Mouse (Mus musculus): ENCODE data around the gene Pcyox1. TPM values are rescaled to one million over a fixed set of nuclear protein-coding genes. Genes with fewer than 3 reads are reported as not detected.

Pcyox1 gene
- polyA plus RNA-seq (2017; shearing (Covaris generic)) = 1 to 10 TPM; 6.4 to 9.5 TPM

DNA sequence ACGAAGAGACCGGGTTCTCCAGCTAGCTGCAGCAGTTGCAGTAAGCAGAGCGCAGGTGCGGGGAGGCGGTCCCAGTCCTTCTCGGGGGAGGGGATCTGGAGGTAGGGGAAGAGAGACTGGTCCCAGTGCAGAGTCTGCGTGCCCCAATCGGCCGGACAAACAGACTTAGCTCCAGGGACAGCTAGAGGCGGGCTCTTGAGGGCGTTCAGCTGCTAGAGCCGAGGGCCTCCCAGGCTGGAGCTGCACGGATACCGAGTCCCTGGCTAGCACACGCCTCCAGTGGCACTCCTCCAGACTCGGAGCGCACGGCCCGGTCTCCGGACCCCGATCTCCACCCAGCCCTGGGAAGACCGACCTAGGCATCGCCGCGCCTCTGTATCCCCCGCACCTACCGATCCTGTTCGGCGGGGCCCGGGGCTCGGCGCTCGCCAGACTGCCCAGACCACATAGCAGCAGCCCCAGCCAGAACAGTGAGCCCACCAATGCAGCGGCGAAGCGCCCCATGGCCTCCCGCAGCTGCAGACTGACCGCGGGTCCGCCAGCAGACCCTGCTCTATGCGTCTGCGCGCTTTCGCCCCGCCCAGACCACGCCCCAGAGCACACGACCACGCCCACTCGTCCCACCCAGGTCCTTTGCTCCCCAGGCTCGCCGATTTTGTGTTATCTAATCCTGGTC lies at the start of gene Pcyox1:
Gene Pcyox1 (minus strand): TSS at position 574 of the 676 bp plus-strand sequence.

DNA sequence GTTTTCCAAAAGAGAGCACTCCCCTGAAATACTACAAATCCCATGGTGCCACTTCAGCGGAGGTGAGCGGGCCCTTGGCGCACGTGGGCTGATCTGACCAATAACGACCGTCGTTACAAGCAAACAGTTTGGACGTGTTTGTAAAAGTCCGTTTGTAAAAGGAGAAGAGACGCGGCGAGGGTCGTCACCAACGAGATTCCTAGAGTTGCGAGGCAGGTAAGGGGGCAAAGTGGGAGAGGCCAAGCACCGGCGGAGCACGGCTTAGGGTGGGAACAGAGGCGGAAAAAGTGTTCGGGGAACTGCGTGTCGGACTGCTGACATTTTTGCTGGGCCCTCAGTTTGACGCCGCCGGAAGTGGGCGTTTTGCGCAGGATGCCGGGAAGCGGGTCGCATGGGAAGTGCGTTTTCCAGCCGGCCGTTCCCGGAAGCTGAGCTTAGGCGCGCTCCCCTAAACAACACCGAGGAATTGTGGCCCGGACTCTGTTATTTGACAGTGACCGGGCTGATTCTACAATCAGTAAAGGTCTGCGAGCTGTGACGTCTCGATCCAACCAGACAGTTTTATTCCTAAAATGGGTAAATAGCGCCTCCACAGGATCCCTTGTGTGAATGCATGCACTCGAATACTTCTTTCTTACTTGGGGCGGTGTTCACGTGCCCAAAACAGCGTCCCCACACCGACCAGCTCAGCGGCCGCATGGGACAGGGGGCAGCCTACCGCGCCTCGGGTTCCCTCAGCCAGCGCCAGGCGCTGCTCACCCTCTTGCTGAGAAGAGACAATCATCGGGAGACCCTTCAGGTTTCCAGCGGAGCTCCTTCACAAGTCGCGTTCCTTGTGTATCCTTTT lies 41.5 kb upstream of the Pcyox1 start, which contains the start of gene C87436:
Gene C87436 (plus strand): TSS at position 103 of the 847 bp plus-strand sequence.

DNA sequence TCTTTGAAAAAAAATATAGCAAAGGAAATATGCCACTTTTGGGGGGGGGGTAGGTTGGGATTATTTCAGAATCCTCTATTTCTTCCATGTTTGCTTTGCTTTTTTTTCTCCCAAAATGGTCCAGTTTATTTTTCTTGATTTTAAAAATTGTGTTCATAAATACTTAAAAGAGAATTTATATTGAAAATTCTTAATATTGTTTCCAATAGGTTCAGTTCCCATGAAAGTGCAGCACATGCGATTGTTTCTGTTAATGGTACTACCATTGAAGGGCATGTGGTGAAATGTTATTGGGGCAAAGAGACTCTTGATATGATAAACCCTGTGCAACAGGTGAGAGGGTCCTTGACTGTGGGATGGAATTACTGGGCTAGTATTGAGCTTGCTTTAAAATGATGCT lies 29.4 kb upstream of the Pcyox1 start, which contains the start of gene Gm44790:
Gene Gm44790 (plus strand): TSS at position 301 of the 400 bp plus-strand sequence.

DNA sequence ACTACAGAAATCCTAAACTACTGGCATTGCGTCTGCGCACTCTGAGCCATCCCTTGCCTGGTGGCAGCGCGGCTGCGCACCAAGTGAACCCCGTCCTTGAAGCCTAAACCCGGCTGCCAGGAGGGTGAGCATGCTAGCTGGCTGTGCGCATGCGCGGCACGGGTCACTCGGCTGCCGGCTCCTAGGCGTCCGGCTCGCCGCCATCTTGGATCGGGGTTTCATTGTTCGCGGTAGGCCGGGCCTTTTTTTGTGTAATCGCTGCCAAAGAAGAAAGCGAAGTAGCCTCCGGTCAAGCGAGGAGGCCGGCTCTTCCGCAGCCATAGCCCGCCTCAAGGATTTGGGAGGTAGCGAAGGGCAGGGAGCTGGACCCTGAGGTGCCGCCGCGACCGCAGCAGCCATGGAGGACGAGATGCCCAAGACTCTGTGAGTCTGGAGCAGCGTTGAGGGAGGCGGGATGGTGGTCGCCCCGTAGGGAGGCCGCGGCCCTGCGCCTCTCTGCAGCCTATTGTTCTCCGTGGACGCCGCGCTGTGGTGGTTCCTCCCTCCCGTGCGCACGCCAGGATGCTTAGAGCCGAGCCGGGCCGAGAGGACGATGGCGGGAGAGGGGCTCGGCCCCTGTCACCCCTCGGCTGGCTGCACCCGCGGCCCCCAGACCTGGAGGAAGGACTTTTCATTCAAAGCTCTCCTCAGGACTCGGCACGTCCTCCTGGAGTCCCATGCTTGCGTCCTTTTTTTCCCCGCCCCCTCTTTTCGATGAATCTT lies 7.3 kb upstream of the Pcyox1 start, which contains the start of gene Tia1:
Gene Tia1 (plus strand): TSS at position 120 of the 762 bp plus-strand sequence.

DNA sequence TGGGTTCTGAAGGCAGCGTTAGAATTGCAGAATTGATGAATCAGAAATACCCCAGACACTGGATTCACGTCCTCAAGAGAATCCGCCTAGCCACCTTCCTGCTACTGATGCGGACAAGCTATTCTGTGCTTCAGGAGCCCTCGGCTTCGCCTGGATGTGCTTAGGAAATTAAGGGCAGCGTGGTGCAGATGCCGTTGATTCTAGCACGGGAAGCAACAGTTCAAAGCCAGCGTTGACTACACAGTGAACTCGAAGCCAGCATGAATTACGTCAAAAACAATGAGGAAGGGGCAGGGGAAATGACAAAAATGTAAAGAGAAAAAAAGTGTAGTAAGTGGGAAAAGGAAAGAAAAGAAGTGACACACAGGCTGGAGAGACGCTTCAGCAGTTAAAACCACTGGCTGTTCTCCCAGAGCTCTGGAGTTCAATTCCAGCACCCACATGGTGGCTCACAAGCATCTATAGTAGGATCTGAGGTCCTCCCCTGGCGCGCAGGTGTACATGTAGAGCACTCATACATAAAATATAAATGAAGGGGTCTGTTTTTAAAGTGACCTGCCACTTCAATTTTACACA lies 26.1 kb downstream of the Pcyox1 start, which contains the start of gene Snrpg:
Gene Snrpg (plus strand): TSS at position 541 of the 576 bp plus-strand sequence.

DNA sequence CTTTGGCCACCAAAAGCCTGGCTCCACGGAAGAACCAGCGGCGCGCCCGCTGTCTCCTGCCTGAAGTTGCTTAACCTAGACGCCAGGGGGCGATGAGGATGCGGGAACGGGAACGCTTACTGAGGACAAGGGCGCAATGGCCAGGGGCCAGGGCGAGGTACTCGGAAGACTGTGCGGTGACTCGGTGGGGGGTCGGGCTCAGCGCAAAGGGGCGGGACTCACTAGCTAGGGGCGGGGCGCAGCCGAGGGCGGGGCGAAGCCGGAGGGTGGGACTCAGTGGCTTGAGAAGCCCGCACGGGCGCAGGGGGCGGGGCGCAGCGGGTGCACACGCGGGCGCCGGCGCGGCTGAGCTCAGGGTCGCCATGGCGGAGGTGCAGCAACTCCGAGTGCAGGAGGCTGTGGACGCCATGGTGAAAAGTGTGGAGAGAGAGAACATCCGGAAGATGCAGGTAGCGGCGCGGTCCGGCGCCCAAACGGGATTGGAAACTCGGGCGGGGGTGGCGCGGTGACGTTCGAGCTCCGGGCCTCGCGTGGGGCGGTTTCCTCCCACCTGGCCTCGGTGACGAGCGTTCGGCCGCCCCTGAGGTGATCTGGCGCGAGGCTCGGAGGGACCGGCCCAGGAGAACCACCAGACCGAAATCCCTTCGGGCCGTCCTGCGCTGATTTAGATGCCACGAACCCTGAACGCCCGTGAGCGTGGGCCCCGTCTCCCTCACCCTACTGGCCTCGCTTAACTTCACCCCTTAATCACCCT lies 31.4 kb downstream of the Pcyox1 start, which contains the start of gene Fam136a:
Gene Fam136a (plus strand): TSS at position 276 of the 754 bp plus-strand sequence.

Other genes with a start within 250 kb of the Pcyox1 start
- under 1 TPM in 1 of 2 experiments, not detected in 1; 0.38 TPM for gene Tgfa, start 201.9 kb downstream of the Pcyox1 start, polyA plus RNA-seq (2017; shearing (Covaris generic))
- 10 to 100 TPM; 36.2 to 44.4 TPM for gene Fam136a, start 31.5 kb downstream of the Pcyox1 start, polyA plus RNA-seq (2017; shearing (Covaris generic))
- 100 to 1,000 TPM; 334 to 421 TPM for gene Snrpg, start 25.9 kb downstream of the Pcyox1 start, polyA plus RNA-seq (2017; shearing (Covaris generic))
- gene Tia1, start 7.1 kb upstream of the Pcyox1 start, polyA plus RNA-seq (2017; shearing (Covaris generic)) = 100 to 1,000 TPM; 101 to 121 TPM
- not detected for gene Gm44790, start 29.5 kb upstream of the Pcyox1 start, polyA plus RNA-seq (2017; shearing (Covaris generic))
- 10 to 100 TPM; 36.8 to 37.2 TPM for gene C87436, start 41.2 kb upstream of the Pcyox1 start, polyA plus RNA-seq (2017; shearing (Covaris generic))
- gene Pcbp1, start 129.2 kb upstream of the Pcyox1 start, polyA plus RNA-seq (2017; shearing (Covaris generic)) = 100 to 1,000 TPM; 257 to 306 TPM
- under 1 TPM; 0.18 to 0.31 TPM for gene Asprv1, start 231.0 kb upstream of the Pcyox1 start, polyA plus RNA-seq (2017; shearing (Covaris generic))

All from activated CD4-positive, CD25-positive, alpha-beta regulatory T cell (primary cell).